Mouse (Mus musculus) urinary bladder, adult 2 months (tissue): ENCODE data around the gene Gm38392. TPM values are rescaled to one million over a fixed set of nuclear protein-coding genes. Genes with fewer than 3 reads are reported as not detected.

Source experiments
- DNase-seq: peaks from one replicate; pipeline ENCODE4 v3.0.0; 2022; ENCODE audit warnings: low spot score
- polyA plus RNA-seq: library from polyadenylated mRNA; depleted of rRNA; stranded (reverse); fragments of >200 nt; gene quantifications from 2 replicates; pipeline ENCODE4 v1.2.3, GENCODE M21; 2012; rRNA removed

Gm38392 gene
- polyA plus RNA-seq, 1 experiment: 0.34 TPM

GRCm38 (mm10) chr3:88200161-88200971, 86.6 kb downstream of the Gm38392 start:
- DNase-seq: no peak

- no peak for DNase-seq
These were observed 87.4 kb downstream of the Gm38392 start for GRCm38 (mm10) chr3:88199541-88200110.

DNA sequence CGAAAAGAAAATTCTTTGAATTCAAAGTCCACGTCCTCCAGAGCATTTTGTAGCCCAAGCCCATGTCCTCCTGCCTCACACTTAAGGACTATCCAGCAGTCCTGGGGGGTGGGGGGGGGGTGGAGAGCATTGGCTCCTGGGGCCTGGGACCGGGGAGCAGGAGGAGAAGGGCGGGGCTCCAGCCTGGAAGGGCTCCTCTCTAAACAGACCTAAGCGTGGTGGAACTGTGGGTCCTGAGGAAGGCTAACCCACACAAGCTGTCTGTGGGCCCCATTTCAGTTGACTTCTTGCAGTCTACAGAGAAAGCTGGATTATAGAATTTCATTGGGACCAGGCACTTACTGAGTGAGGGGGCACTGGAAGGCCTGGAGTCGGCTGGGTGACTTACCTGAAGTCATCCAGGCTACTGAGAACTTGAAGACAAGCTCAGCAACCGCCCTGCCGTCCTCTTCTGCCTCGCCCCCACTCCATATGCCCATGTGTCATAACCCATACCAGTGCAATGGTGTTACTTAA, 88.4 kb downstream of the Gm38392 start:
- no peak for DNase-seq

DNA sequence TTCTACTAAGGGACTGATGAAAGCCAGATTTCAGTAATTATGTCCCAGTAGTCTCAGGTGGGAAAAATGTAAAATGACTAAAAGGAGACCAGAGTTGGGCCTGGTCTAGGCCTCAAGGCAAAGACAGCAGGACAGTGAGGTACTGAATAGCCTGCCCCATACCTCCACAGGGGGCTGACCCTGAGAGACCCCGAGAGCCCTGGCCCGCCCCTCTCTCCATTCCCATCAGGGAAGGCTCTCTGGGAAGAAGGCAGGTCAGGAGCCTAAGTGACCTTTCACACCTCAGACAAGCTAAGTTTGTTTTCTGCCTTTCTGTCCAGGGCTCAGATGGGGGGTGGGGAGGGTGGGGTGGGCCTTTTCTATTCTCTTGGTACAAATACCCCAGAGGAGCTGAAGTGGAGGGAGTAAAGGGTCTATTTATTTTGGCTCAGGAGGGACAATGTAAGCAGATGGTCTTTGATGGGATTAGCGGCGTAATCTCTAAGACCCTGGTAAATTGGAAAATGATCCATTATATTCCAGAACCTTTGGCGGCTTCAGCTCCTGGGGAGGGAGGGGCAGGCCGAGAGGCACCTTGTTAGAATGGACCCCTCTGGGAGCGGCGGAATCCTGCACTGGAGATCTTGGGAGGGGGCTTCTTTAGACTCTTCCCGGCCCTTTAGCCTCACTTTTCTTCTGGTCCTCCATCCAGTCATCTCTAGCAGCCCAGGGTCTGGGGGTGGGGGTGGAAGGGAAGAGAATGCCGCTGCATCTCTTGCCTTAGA, 89.1 kb downstream of the Gm38392 start:
- no peak for DNase-seq

Other genes with a start within 250 kb of the Gm38392 start
- gene Gpatch4, start 244.1 kb downstream of the Gm38392 start, polyA plus RNA-seq: 5.6 and 9.7 TPM in 2 replicates
- gene Naxe, start 228.7 kb downstream of the Gm38392 start, polyA plus RNA-seq: 90.2 and 91.1 TPM in 2 replicates
- not detected in 2 replicates for gene Ttc24, start 208.9 kb downstream of the Gm38392 start, polyA plus RNA-seq
- gene Iqgap3, start 205.2 kb downstream of the Gm38392 start, polyA plus RNA-seq: 2.0 and 2.6 TPM in 2 replicates
- gene Mef2d, start 144.8 kb downstream of the Gm38392 start, polyA plus RNA-seq: 34.6 and 51.0 TPM in 2 replicates
- gene Rhbg, start 32.5 kb downstream of the Gm38392 start, polyA plus RNA-seq: 3.9 and 4.8 TPM in 2 replicates
- 7.4 and 7.9 TPM in 2 replicates for gene Tsacc, start 9.8 kb upstream of the Gm38392 start, polyA plus RNA-seq
- gene Cct3, start 9.9 kb upstream of the Gm38392 start, polyA plus RNA-seq: 142 and 168 TPM in 2 replicates
- gene Glmp, start 37.8 kb upstream of the Gm38392 start, polyA plus RNA-seq: 166 and 177 TPM in 2 replicates
- 31.3 and 38.1 TPM in 2 replicates for gene Tmem79, start 48.9 kb upstream of the Gm38392 start, polyA plus RNA-seq
- 56.7 and 58.4 TPM in 2 replicates for gene Smg5, start 49.0 kb upstream of the Gm38392 start, polyA plus RNA-seq
- gene Paqr6, start 77.4 kb upstream of the Gm38392 start, polyA plus RNA-seq: 47.1 and 70.4 TPM in 2 replicates
- 1.9 and 2.7 TPM in 2 replicates for gene Bglap3, start 85.5 kb upstream of the Gm38392 start, polyA plus RNA-seq
- 21.5 and 24.7 TPM in 2 replicates for gene Bglap2, start 91.5 kb upstream of the Gm38392 start, polyA plus RNA-seq
- gene Bglap, start 97.3 kb upstream of the Gm38392 start, polyA plus RNA-seq: 0.27 and 0.89 TPM in 2 replicates
- 25.4 and 27.2 TPM in 2 replicates for gene Pmf1, start 123.1 kb upstream of the Gm38392 start, polyA plus RNA-seq
- 18.7 and 19.8 TPM in 2 replicates for gene Slc25a44, start 137.9 kb upstream of the Gm38392 start, polyA plus RNA-seq
- gene Sema4a, start 174.0 kb upstream of the Gm38392 start, polyA plus RNA-seq: 63.2 and 63.3 TPM in 2 replicates
- gene Lmna, start 222.7 kb upstream of the Gm38392 start, polyA plus RNA-seq: 171 and 182 TPM in 2 replicates
- 1.7 and 1.8 TPM in 2 replicates for gene Mex3a, start 245.2 kb upstream of the Gm38392 start, polyA plus RNA-seq